8 mouse cellular contexts compared by ENCODE assay signal in genomic region chr8:120902346-120902745, GRCm38 (mm10).
DNase-seq lines count a peak whose midpoint lies in the region; ATAC-seq and TF ChIP-seq lines count a peak whose summit lies in the region.
"Had no signal": no experiment of that assay in that cellular context is flagged by ENCODE, and none has a peak within 500 bp of the region (broad histone marks: within the 10 kb centered on the region; RNA-seq: fewer than 3 reads in every experiment).

No protein-coding gene starts in this region.

- no peaks in the 10 kb centered on the region for H3K9me3 ChIP-seq in midbrain, embryonic 16.5 days (replicated peaks; ENCODE audit: control insufficient read depth, low read length, poor library complexity, severe bottlenecking)
- H3K9me3 ChIP-seq in midbrain, embryonic 10.5 days (replicated peaks) = no peaks in the 10 kb centered on the region; the same call in 1 of the 2 replicates
- H3K9me3 ChIP-seq in intestine, embryonic 14.5 days (ENCODE audit: control insufficient read depth, low read length) = no peaks in the 10 kb centered on the region
- H3K9me3 ChIP-seq in limb, embryonic 14.5 days (ENCODE audit: control insufficient read depth, low read length) = no peaks in the 10 kb centered on the region; the same call in 1 of the 2 replicates
- H3K9me3 ChIP-seq: forebrain, embryonic 15.5 days had no signal

- DNase-seq in midbrain, embryonic 10.5 days (ENCODE audit: low spot score) = no peak
- peak; percentile 54 for DNase-seq in intestine, embryonic 14.5 days (ENCODE audit: low spot score)
- peak; percentile 36 for DNase-seq in limb, embryonic 14.5 days (ENCODE audit: low spot score)
- no peak for DNase-seq in cerebellum, adult 8-10 months
- no peak for DNase-seq in cerebellum, postnatal 14 days
- no peak for DNase-seq in heart, adult 8-10 months (ENCODE audit: low spot score)

- no peak overlapping the region for H3K4me3 ChIP-seq in midbrain, embryonic 16.5 days (ENCODE audit: low read depth, low read length)
- no peak overlapping the region for H3K4me3 ChIP-seq in midbrain, embryonic 10.5 days
- H3K4me3 ChIP-seq in intestine, embryonic 14.5 days (ENCODE audit: low read depth, low read length) = no peak overlapping the region
- H3K4me3 ChIP-seq in limb, embryonic 14.5 days (replicated peaks; ENCODE audit: low read length) = no peak overlapping the region
- H3K4me3 ChIP-seq: forebrain, embryonic 15.5 days had no signal

- H3K9ac ChIP-seq in midbrain, embryonic 16.5 days (ENCODE audit: low read depth, low read length) = 0 out of 2 replicates have a peak overlapping the region, but pooled peaks have one; percentile 12
- no peak overlapping the region for H3K9ac ChIP-seq in intestine, embryonic 14.5 days (ENCODE audit: low read length)
- no peak overlapping the region for H3K9ac ChIP-seq in limb, embryonic 14.5 days (ENCODE audit: low read depth, low read length, severe bottlenecking)
- H3K9ac ChIP-seq: forebrain, embryonic 15.5 days had no signal

- H3K27ac ChIP-seq in midbrain, embryonic 16.5 days (ENCODE audit: low read length) = no peak overlapping the region
- H3K27ac ChIP-seq in midbrain, embryonic 10.5 days (replicated peaks) = no peak overlapping the region
- H3K27ac ChIP-seq in intestine, embryonic 14.5 days (ENCODE audit: low read depth) = peak overlapping the region; percentile 73
- no peak overlapping the region for H3K27ac ChIP-seq in limb, embryonic 14.5 days (replicated peaks; ENCODE audit: low read depth, low read length)
- H3K27ac ChIP-seq: forebrain, embryonic 15.5 days had no signal

- H3K27me3 ChIP-seq in midbrain, embryonic 16.5 days (ENCODE audit: control insufficient read depth, insufficient read depth, low read depth, low read length) = no peaks in the 10 kb centered on the region; the same call in 1 of the 2 replicates
- peaks cover 51% of the 10 kb centered on the region for H3K27me3 ChIP-seq in midbrain, embryonic 10.5 days (ENCODE audit: low read depth, poor library complexity, severe bottlenecking)
- H3K27me3 ChIP-seq in intestine, embryonic 14.5 days (replicated peaks; ENCODE audit: control insufficient read depth, insufficient read depth, low read length) = no peaks in the 10 kb centered on the region
- 0 out of 2 replicates have a peak, but pooled peaks cover 10% of the 10 kb centered on the region for H3K27me3 ChIP-seq in limb, embryonic 14.5 days (ENCODE audit: control insufficient read depth, insufficient read depth, low read length)
- H3K27me3 ChIP-seq: forebrain, embryonic 15.5 days had no signal

- H3K4me2 ChIP-seq in midbrain, embryonic 16.5 days (ENCODE audit: low read length) = no peak overlapping the region
- H3K4me2 ChIP-seq in intestine, embryonic 14.5 days (ENCODE audit: low read length) = no peak overlapping the region; the same call in 1 of the 2 replicates
- no peak overlapping the region for H3K4me2 ChIP-seq in limb, embryonic 14.5 days (replicated peaks; ENCODE audit: low read depth, low read length, severe bottlenecking)
- H3K4me2 ChIP-seq: forebrain, embryonic 15.5 days had no signal

- 31% methylated on average over 11 of the region's 11 CpGs for WGBS in midbrain, embryonic 16.5 days
- WGBS in midbrain, embryonic 10.5 days = 34% methylated on average over 11 of the region's 11 CpGs
- WGBS in intestine, embryonic 14.5 days = 19% methylated on average over 11 of the region's 11 CpGs
- 9% methylated on average over 11 of the region's 11 CpGs for WGBS in limb, embryonic 14.5 days

- TF ChIP-seq POLR2A in limb, embryonic 14.5 days (IDR thresholded peaks at IDR 0.05; ENCODE audit: borderline replicate concordance, extremely low read depth, insufficient read depth, insufficient read length) = no peak

- no peak for ATAC-seq in midbrain, embryonic 16.5 days
- no peak for ATAC-seq in intestine, embryonic 14.5 days (replicated peaks; ENCODE audit: low FRiP score, low TSS enrichment, low read depth)
- no peak; the same call in 1 of the 2 replicates for ATAC-seq in limb, embryonic 14.5 days (ENCODE audit: low FRiP score, low read depth)
- ATAC-seq: forebrain, embryonic 15.5 days had no signal

- H3K4me1 ChIP-seq in midbrain, embryonic 16.5 days (ENCODE audit: control insufficient read depth, insufficient read depth, low read length) = no peaks in the 10 kb centered on the region
- H3K4me1 ChIP-seq in midbrain, embryonic 10.5 days = peaks cover 18% of the 10 kb centered on the region
- peaks cover 31% of the 10 kb centered on the region for H3K4me1 ChIP-seq in intestine, embryonic 14.5 days (replicated peaks; ENCODE audit: control insufficient read depth, insufficient read depth, low read length)
- peaks cover 11% of the 10 kb centered on the region for H3K4me1 ChIP-seq in limb, embryonic 14.5 days (ENCODE audit: control insufficient read depth, insufficient read depth, low read length)
- H3K4me1 ChIP-seq: forebrain, embryonic 15.5 days had no signal

- no peaks in the 10 kb centered on the region for H3K36me3 ChIP-seq in midbrain, embryonic 16.5 days (ENCODE audit: control insufficient read depth, insufficient read depth, low read length)
- no peaks in the 10 kb centered on the region for H3K36me3 ChIP-seq in midbrain, embryonic 10.5 days
- H3K36me3 ChIP-seq in intestine, embryonic 14.5 days (ENCODE audit: control insufficient read depth, insufficient read depth, low read length) = no peaks in the 10 kb centered on the region
- no peaks in the 10 kb centered on the region for H3K36me3 ChIP-seq in limb, embryonic 14.5 days (ENCODE audit: control insufficient read depth, insufficient read depth, low read length)
- H3K36me3 ChIP-seq: forebrain, embryonic 15.5 days had no signal

Comparison
In these comparisons a context has a peak if more than half of its experiments do, and no peak if none do; other contexts are left out.
1. DNase-seq: peak in intestine, embryonic 14.5 days (single experiment) and limb, embryonic 14.5 days (single experiment); none in midbrain, embryonic 10.5 days (single experiment), cerebellum, adult 8-10 months (single experiment), cerebellum, postnatal 14 days (0 of 2) and heart, adult 8-10 months (single experiment).